Mouse (Mus musculus) neural tube, embryonic 12.5 days (tissue): Measurements from ENCODE around the gene Mindy1. TPM values are rescaled to one million over a fixed set of nuclear protein-coding genes. Genes with fewer than 3 reads are reported as not detected.

Experiments
- ATAC-seq: fragments of 200-750 bp; cut with Nextera tagmentation; 2 replicates; pipeline ENCODE4 v1.8.0; 2017; ENCODE audit warnings: low read depth, mild to moderate bottlenecking, moderate TSS enrichment, moderate library complexity; ENCODE audit not compliant: low FRiP score
- H3K27ac ChIP-seq: fragments of 300-500 bp; sonication (generic); 2 replicates; pipeline ENCODE4 v1.5.1; 2016
- H3K27me3 ChIP-seq: fragments of 300-500 bp; sonication (generic); replicated peaks from 2 replicates; pipeline ENCODE4 v1.6.1; 2016; ENCODE audit warnings: mild to moderate bottlenecking
- H3K36me3 ChIP-seq: fragments of 300-500 bp; sonication (generic); 2 replicates; pipeline ENCODE4 v1.6.1; 2016; ENCODE audit warnings: mild to moderate bottlenecking
- H3K4me1 ChIP-seq: fragments of 300-500 bp; sonication (generic); 2 replicates; pipeline ENCODE4 v1.6.1; 2016
- H3K4me2 ChIP-seq: fragments of 300-500 bp; sonication (generic); replicated peaks from 2 replicates; pipeline ENCODE4 v1.6.1; 2016; ENCODE audit warnings: mild to moderate bottlenecking
- H3K4me3 ChIP-seq: fragments of 300-500 bp; sonication (generic); 2 replicates; pipeline ENCODE4 v1.5.1; 2016
- H3K9ac ChIP-seq: fragments of 300-500 bp; sonication (generic); 2 replicates; pipeline ENCODE4 v1.6.1; 2016; ENCODE audit warnings: mild to moderate bottlenecking
- H3K9me3 ChIP-seq: fragments of 300-500 bp; sonication (generic); 2 replicates; pipeline ENCODE4 v1.6.1; 2016; ENCODE audit warnings: mild to moderate bottlenecking
- WGBS: fragments of 180-500 bp; shearing (Covaris S2); methylation state at CpG from one replicate; pipeline ENCODE4 v1.1.7; 2016; 5-methylcytosine and 5-hydroxymethylcytosine counted together
- polyA plus RNA-seq: library from polyadenylated mRNA; unstranded; fragments of >200 nt; fragmentation: Nextera tagmentation; extraction: Ambion mirVana; gene quantifications from 2 replicates; pipeline ENCODE4 v1.2.1, GENCODE M21; 2016

Gene Mindy1
- polyA plus RNA-seq, 1 experiment from 2014 or later = 51.5 TPM

- Histone ChIP-seq H3K36me3 (peaks cover 9% of the 10 kb centered on the region; the same call in 1 of the 2 replicates), H3K27me3 (no peaks in the 10 kb centered on the region), H3K9ac (no peak overlapping the region), H3K4me3 (no peak overlapping the region), H3K4me1 (no peaks in the 10 kb centered on the region), H3K4me2 (no peak overlapping the region), H3K9me3 (no peaks in the 10 kb centered on the region), H3K27ac (no peak overlapping the region)
- 81% methylated on average over 1 of the region's 1 CpGs for WGBS
- no peak for ATAC-seq
Measured at GRCm38 (mm10) chr3:95247660-95248336, 33.3 kb upstream of the Mindy1 start.

GRCm38 (mm10) chr3:95250361-95250760, 30.8 kb upstream of the Mindy1 start:
- no peak overlapping the region for H3K4me2 ChIP-seq
- H3K9ac ChIP-seq = no peak overlapping the region
- WGBS = 90% methylated on average over 5 of the region's 5 CpGs
- no peak overlapping the region for H3K4me3 ChIP-seq
- H3K36me3 ChIP-seq = peaks cover 27% of the 10 kb centered on the region
- no peaks in the 10 kb centered on the region for H3K27me3 ChIP-seq
- ATAC-seq = no peak
- no peaks in the 10 kb centered on the region for H3K4me1 ChIP-seq
- no peak overlapping the region for H3K27ac ChIP-seq
- no peaks in the 10 kb centered on the region for H3K9me3 ChIP-seq

GRCm38 (mm10) chr3:95250783-95251424, 30.2 kb upstream of the Mindy1 start, which contains the start of gene Bnipl:
TSS of gene Bnipl (minus strand) at chr3:95251193.
- Histone ChIP-seq H3K9ac (no peak within 1 kb of the TSS), H3K4me1 (no peaks in the 10 kb centered on the region), H3K4me2 (no peak within 1 kb of the TSS), H3K27ac (no peak within 1 kb of the TSS), H3K4me3 (no peak within 1 kb of the TSS), H3K9me3 (no peaks in the 10 kb centered on the region), H3K36me3 (peaks cover 29% of the 10 kb centered on the region), H3K27me3 (no peaks in the 10 kb centered on the region)
- ATAC-seq = no peak
- 53% methylated on average over 7 of the region's 7 CpGs for WGBS

- Histone ChIP-seq H3K36me3 (peaks cover 77% of the 10 kb centered on the region), H3K9ac (no peak overlapping the region), H3K4me1 (no peaks in the 10 kb centered on the region), H3K4me3 (no peak overlapping the region), H3K27ac (no peak overlapping the region), H3K4me2 (no peak overlapping the region), H3K9me3 (no peaks in the 10 kb centered on the region), H3K27me3 (no peaks in the 10 kb centered on the region)
- WGBS = 79% methylated on average over 5 of the region's 5 CpGs
- no peak for ATAC-seq
Measured at GRCm38 (mm10) chr3:95256931-95257330, 24.2 kb upstream of the Mindy1 start.

- no peak for ATAC-seq
- H3K36me3 ChIP-seq = peaks cover 65% of the 10 kb centered on the region
- 94% methylated on average over 4 of the region's 4 CpGs for WGBS
Measured at GRCm38 (mm10) chr3:95261975-95262374, 19.2 kb upstream of the Mindy1 start.

GRCm38 (mm10) chr3:95263089-95263739, 17.9 kb upstream of the Mindy1 start:
- no peak for ATAC-seq
- H3K4me3 ChIP-seq = no peak overlapping the region
- H3K9ac ChIP-seq = no peak overlapping the region
- no peaks in the 10 kb centered on the region for H3K9me3 ChIP-seq
- 50% methylated on average over 11 of the region's 11 CpGs for WGBS
- H3K4me2 ChIP-seq = no peak overlapping the region
- H3K36me3 ChIP-seq = peaks cover 66% of the 10 kb centered on the region
- no peak overlapping the region for H3K27ac ChIP-seq
- no peaks in the 10 kb centered on the region for H3K4me1 ChIP-seq
- no peaks in the 10 kb centered on the region for H3K27me3 ChIP-seq

More at GRCm38 (mm10) chr3:95261975-95262374, 19.2 kb upstream of the Mindy1 start:
- no peak overlapping the region for H3K4me3 ChIP-seq
- no peaks in the 10 kb centered on the region for H3K9me3 ChIP-seq
- no peaks in the 10 kb centered on the region for H3K27me3 ChIP-seq
- no peak overlapping the region for H3K9ac ChIP-seq
- H3K4me2 ChIP-seq = no peak overlapping the region
- H3K27ac ChIP-seq = no peak overlapping the region
- H3K4me1 ChIP-seq = no peaks in the 10 kb centered on the region

- Histone ChIP-seq H3K4me1 (no peaks in the 10 kb centered on the region), H3K9me3 (no peaks in the 10 kb centered on the region), H3K4me3 (no peak overlapping the region), H3K36me3 (peaks cover 66% of the 10 kb centered on the region), H3K4me2 (no peak overlapping the region), H3K9ac (no peak overlapping the region), H3K27me3 (no peaks in the 10 kb centered on the region), H3K27ac (no peak overlapping the region)
- no peak for ATAC-seq
- WGBS = 95% methylated on average over 1 of the region's 1 CpGs
Measured at GRCm38 (mm10) chr3:95264724-95265123, 16.4 kb upstream of the Mindy1 start.

DNA sequence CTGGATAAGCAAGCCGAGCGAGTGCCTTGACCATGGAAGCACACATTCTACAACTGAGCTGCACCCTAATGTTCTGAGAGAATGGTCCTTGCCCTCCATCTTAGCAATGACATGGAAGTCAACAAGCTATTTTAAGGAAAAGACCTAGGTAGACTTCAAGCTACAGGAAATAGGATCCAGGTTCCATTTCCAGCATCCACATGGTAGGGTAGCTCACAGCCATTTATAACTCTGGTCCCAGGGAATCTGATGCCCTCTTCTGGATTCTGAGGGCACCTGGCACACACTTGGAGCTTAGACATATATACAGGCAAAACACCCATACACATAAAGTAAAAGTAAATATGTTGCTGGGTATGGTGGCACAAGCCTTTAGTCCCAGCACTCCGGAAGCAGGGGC, 15.1 kb upstream of the Mindy1 start:
- Histone ChIP-seq H3K9ac (no peak overlapping the region), H3K36me3 (peaks cover 57% of the 10 kb centered on the region), H3K27me3 (no peaks in the 10 kb centered on the region), H3K4me1 (no peaks in the 10 kb centered on the region), H3K9me3 (no peaks in the 10 kb centered on the region), H3K27ac (no peak overlapping the region), H3K4me3 (no peak overlapping the region), H3K4me2 (no peak overlapping the region)
- 95% methylated on average over 3 of the region's 3 CpGs for WGBS
- ATAC-seq = no peak

DNA sequence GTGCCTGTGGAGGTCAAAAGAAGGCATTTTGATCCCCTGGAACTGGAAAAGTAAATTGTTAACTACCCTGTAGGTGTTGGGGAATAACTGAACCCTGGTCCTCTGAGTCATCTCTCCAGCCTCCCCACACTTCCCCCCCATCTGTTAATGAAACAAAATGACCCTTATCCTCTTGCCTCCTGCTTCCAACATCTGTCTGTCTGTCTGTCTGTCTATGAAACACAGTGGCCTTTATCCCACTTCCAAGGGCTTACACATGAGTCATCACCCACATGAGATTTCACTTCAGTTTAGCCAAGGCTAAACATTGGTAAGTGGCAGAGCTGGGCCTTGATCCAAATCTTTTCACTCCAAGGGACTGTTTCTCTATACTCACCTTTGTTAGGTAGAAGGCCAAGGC, 13.3 kb upstream of the Mindy1 start:
- H3K9ac ChIP-seq = no peak overlapping the region
- no peak overlapping the region for H3K27ac ChIP-seq
- H3K36me3 ChIP-seq = peaks cover 41% of the 10 kb centered on the region
- H3K9me3 ChIP-seq = no peaks in the 10 kb centered on the region
- no peaks in the 10 kb centered on the region for H3K27me3 ChIP-seq
- H3K4me1 ChIP-seq = no peaks in the 10 kb centered on the region
- ATAC-seq = no peak
- H3K4me2 ChIP-seq = no peak overlapping the region
- H3K4me3 ChIP-seq = no peak overlapping the region

- H3K4me3 ChIP-seq = no peak overlapping the region
- 0 out of 2 replicates have a peak overlapping the region, but pooled peaks have one; percentile 21 for H3K9ac ChIP-seq
- no peak overlapping the region for H3K4me2 ChIP-seq
- ATAC-seq = no peak
- H3K9me3 ChIP-seq = no peaks in the 10 kb centered on the region
- no peaks in the 10 kb centered on the region for H3K4me1 ChIP-seq
- no peak overlapping the region for H3K27ac ChIP-seq
- no peaks in the 10 kb centered on the region for H3K27me3 ChIP-seq
- H3K36me3 ChIP-seq = peaks cover 33% of the 10 kb centered on the region
- 87% methylated on average over 5 of the region's 5 CpGs for WGBS
Measured at GRCm38 (mm10) chr3:95269789-95270188, 11.4 kb upstream of the Mindy1 start.

DNA sequence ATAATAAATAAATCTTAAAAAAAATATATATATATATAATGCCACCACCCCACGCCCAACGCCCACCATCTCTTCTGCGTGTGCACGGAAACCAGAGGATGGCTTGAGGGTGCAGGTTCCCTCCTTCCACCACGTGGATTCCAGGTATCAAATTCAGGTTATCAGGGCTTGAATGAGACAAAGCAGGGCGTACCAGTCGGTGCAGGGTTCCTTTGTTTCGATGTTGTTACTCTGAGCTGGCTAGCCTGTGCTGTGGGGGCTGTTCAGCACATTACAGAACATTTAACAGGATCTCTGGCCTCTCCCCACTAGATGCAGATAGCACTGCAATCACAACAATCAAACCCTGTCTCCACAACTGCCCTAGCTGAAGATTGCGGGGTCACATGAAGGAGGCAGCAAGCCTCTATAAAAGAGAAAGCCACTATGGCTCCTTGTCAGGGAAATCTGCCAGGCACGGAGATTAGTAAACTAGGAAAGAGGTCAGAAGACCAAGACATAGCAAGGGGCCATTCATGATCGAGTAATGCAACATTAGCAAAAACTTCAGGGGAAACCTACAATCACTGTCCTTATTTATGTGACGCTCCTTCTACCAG, 10.3 kb upstream of the Mindy1 start:
- peaks cover 30% of the 10 kb centered on the region for H3K36me3 ChIP-seq
- no peak for ATAC-seq
- no peak overlapping the region for H3K4me3 ChIP-seq
- no peak overlapping the region for H3K4me2 ChIP-seq
- no peak overlapping the region for H3K9ac ChIP-seq
- no peaks in the 10 kb centered on the region for H3K9me3 ChIP-seq
- H3K27ac ChIP-seq = no peak overlapping the region
- H3K27me3 ChIP-seq = no peaks in the 10 kb centered on the region
- H3K4me1 ChIP-seq = no peaks in the 10 kb centered on the region
- 85% methylated on average over 12 of the region's 12 CpGs for WGBS

GRCm38 (mm10) chr3:95273471-95273870, 7.7 kb upstream of the Mindy1 start:
- ATAC-seq = no peak

More at GRCm38 (mm10) chr3:95273471-95273870, 7.7 kb upstream of the Mindy1 start:
- Histone ChIP-seq H3K27me3 (no peaks in the 10 kb centered on the region), H3K36me3 (peaks cover 11% of the 10 kb centered on the region; the same call in 1 of the 2 replicates), H3K4me2 (no peak overlapping the region), H3K27ac (no peak overlapping the region), H3K4me3 (no peak overlapping the region), H3K9me3 (no peaks in the 10 kb centered on the region), H3K4me1 (no peaks in the 10 kb centered on the region), H3K9ac (no peak overlapping the region)
- 98% methylated on average over 5 of the region's 5 CpGs for WGBS
